Mouse (Mus musculus): ENCODE data around the gene Kcnk10. TPM values are rescaled to one million over a fixed set of nuclear protein-coding genes. Genes with fewer than 3 reads are reported as not detected.

Kcnk10 gene
- total and polyA plus RNA-seq, 2 experiments from 2014 or later = 31.5 to 39.9 TPM

- Histone ChIP-seq H3K4me3 (ENCODE audit: low read length) (no peak overlapping the region), H3K9ac (replicated peaks; ENCODE audit: low read length) (no peak overlapping the region), H3K4me2 (ENCODE audit: low read depth, low read length) (no peak overlapping the region), H3K4me1 (ENCODE audit: insufficient read depth, low read length) (no peaks in the 10 kb centered on the region), H3K9me3 (ENCODE audit: low read length) (no peaks in the 10 kb centered on the region), H3K36me3 (ENCODE audit: insufficient read depth, low read length) (peaks cover 10% of the 10 kb centered on the region; the same call in 1 of the 2 replicates), H3K27ac (no peak overlapping the region), H3K27me3 (ENCODE audit: insufficient read depth, low read length) (no peaks in the 10 kb centered on the region)
- WGBS = 83% methylated on average over 5 of the region's 5 CpGs
- DNase-seq (ENCODE audit: low spot score) (no peak), ATAC-seq (0 out of 2 replicates have a peak, but pooled peaks have one; percentile 35)
- TF ChIP-seq CTCF (IDR thresholded peaks at IDR 0.05; ENCODE audit: low read depth) = no peak
Observed at GRCm38 (mm10) chr12:98430683-98431082, 147.4 kb downstream of the Kcnk10 start.

GRCm38 (mm10) chr12:98421340-98421739 lies 156.8 kb downstream of the Kcnk10 start:
- ATAC-seq (no peak), DNase-seq (ENCODE audit: low spot score) (no peak)
- Histone ChIP-seq H3K27ac (no peak overlapping the region), H3K4me1 (ENCODE audit: insufficient read depth, low read length) (no peaks in the 10 kb centered on the region), H3K9me3 (ENCODE audit: low read length) (no peaks in the 10 kb centered on the region), H3K9ac (replicated peaks; ENCODE audit: low read length) (no peak overlapping the region), H3K27me3 (ENCODE audit: insufficient read depth, low read length) (no peaks in the 10 kb centered on the region), H3K36me3 (ENCODE audit: insufficient read depth, low read length) (no peaks in the 10 kb centered on the region), H3K4me3 (ENCODE audit: low read length) (no peak overlapping the region), H3K4me2 (ENCODE audit: low read depth, low read length) (no peak overlapping the region)
- TF ChIP-seq CTCF (IDR thresholded peaks at IDR 0.05; ENCODE audit: low read depth) = no peak
- 86% methylated on average over 7 of the region's 7 CpGs for WGBS

- DNase-seq (ENCODE audit: low spot score) (no peak), ATAC-seq (no peak)
- Histone ChIP-seq H3K9me3 (ENCODE audit: low read length) (no peaks in the 10 kb centered on the region), H3K36me3 (ENCODE audit: insufficient read depth, low read length) (no peaks in the 10 kb centered on the region), H3K9ac (replicated peaks; ENCODE audit: low read length) (no peak overlapping the region), H3K4me2 (ENCODE audit: low read depth, low read length) (no peak overlapping the region), H3K27me3 (ENCODE audit: insufficient read depth, low read length) (no peaks in the 10 kb centered on the region), H3K4me1 (ENCODE audit: insufficient read depth, low read length) (no peaks in the 10 kb centered on the region), H3K4me3 (ENCODE audit: low read length) (no peak overlapping the region), H3K27ac (no peak overlapping the region)
- no peak for TF ChIP-seq CTCF (IDR thresholded peaks at IDR 0.05; ENCODE audit: low read depth)
- 54% methylated on average over 6 of the region's 6 CpGs for WGBS
Observed at GRCm38 (mm10) chr12:98419849-98420248, 158.3 kb downstream of the Kcnk10 start.

DNA sequence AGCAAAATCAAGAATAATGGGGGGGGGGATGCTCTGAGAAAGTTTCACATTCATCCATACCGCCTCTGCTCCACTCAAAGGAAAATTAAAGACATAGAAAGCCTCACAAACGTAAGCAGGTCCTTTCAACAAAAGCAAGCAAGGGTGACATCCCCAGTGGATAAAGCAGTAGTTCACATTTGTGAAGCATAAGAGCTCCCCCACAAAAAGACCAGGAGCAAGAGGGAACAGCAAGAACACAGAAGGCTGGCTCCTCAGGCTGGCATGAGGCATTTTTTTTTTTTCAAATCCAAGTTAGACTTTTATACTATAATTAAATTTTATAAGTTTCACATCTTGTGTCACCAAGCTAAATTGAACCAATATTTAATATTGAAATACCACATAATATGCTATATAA lies 168.5 kb downstream of the Kcnk10 start:
- Histone ChIP-seq H3K9ac (replicated peaks; ENCODE audit: low read length) (no peak overlapping the region), H3K4me3 (ENCODE audit: low read length) (no peak overlapping the region), H3K4me2 (ENCODE audit: low read depth, low read length) (no peak overlapping the region), H3K36me3 (ENCODE audit: insufficient read depth, low read length) (no peaks in the 10 kb centered on the region), H3K27ac (no peak overlapping the region), H3K9me3 (ENCODE audit: low read length) (no peaks in the 10 kb centered on the region), H3K4me1 (ENCODE audit: insufficient read depth, low read length) (no peaks in the 10 kb centered on the region), H3K27me3 (ENCODE audit: insufficient read depth, low read length) (no peaks in the 10 kb centered on the region)
- DNase-seq (ENCODE audit: low spot score) = peak; percentile 48
- peak; percentile 46 for TF ChIP-seq CTCF (IDR thresholded peaks at IDR 0.05; ENCODE audit: low read depth)
- ATAC-seq = no peak
- WGBS = 40% methylated on average over 2 of the region's 2 CpGs

DNA sequence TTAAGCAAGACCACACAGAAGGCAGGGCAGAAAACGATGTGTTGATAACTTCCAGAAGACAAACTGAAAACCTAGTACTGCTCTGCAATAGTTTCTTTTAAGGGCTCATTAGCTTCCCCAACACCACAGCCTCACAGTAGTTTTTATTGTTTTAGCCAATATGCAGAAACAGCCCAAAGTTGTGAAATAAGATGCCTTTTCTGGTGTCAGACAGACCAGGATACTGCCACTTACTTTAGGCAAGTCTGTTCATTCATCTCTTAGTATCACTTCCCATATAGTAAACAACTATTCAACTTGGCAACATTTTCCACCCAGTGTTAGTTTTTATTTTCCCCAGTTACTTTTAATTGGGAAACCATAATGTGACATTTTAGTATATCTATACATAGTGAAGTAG lies 171.5 kb downstream of the Kcnk10 start:
- ATAC-seq (no peak), DNase-seq (ENCODE audit: low spot score) (no peak)
- no peaks in the 10 kb centered on the region for H3K4me1 ChIP-seq (ENCODE audit: insufficient read depth, low read length)
- no peaks in the 10 kb centered on the region for H3K27me3 ChIP-seq (ENCODE audit: insufficient read depth, low read length)
- no peaks in the 10 kb centered on the region for H3K36me3 ChIP-seq (ENCODE audit: insufficient read depth, low read length)
- H3K27ac ChIP-seq = no peak overlapping the region
- no peaks in the 10 kb centered on the region for H3K9me3 ChIP-seq (ENCODE audit: low read length)
- H3K4me2 ChIP-seq (ENCODE audit: low read depth, low read length) = no peak overlapping the region
- H3K9ac ChIP-seq (replicated peaks; ENCODE audit: low read length) = no peak overlapping the region
- H3K4me3 ChIP-seq (ENCODE audit: low read length) = no peak overlapping the region
- 41% methylated on average over 1 of the region's 1 CpGs for WGBS
- no peak for TF ChIP-seq CTCF (IDR thresholded peaks at IDR 0.05; ENCODE audit: low read depth)

GRCm38 (mm10) chr12:98406076-98406475 lies 172.0 kb downstream of the Kcnk10 start:
- WGBS = 27% methylated on average over 4 of the region's 4 CpGs
- Histone ChIP-seq H3K4me1 (ENCODE audit: insufficient read depth, low read length) (no peaks in the 10 kb centered on the region), H3K36me3 (ENCODE audit: insufficient read depth, low read length) (no peaks in the 10 kb centered on the region), H3K9me3 (ENCODE audit: low read length) (no peaks in the 10 kb centered on the region), H3K4me2 (ENCODE audit: low read depth, low read length) (no peak overlapping the region), H3K4me3 (ENCODE audit: low read length) (no peak overlapping the region), H3K27ac (no peak overlapping the region), H3K9ac (replicated peaks; ENCODE audit: low read length) (no peak overlapping the region), H3K27me3 (ENCODE audit: insufficient read depth, low read length) (no peaks in the 10 kb centered on the region)
- no peak for TF ChIP-seq CTCF (IDR thresholded peaks at IDR 0.05; ENCODE audit: low read depth)
- no peak for ATAC-seq
- no peak for DNase-seq (ENCODE audit: low spot score)

GRCm38 (mm10) chr12:98396586-98396985 lies 181.5 kb downstream of the Kcnk10 start:
- no peak for TF ChIP-seq CTCF (IDR thresholded peaks at IDR 0.05; ENCODE audit: low read depth)
- no peak overlapping the region for H3K4me3 ChIP-seq (ENCODE audit: low read length)
- no peaks in the 10 kb centered on the region for H3K9me3 ChIP-seq (ENCODE audit: low read length)
- no peaks in the 10 kb centered on the region for H3K36me3 ChIP-seq (ENCODE audit: insufficient read depth, low read length)
- H3K4me2 ChIP-seq (ENCODE audit: low read depth, low read length) = no peak overlapping the region
- no peak overlapping the region for H3K27ac ChIP-seq
- ATAC-seq (no peak), DNase-seq (ENCODE audit: low spot score) (no peak)
- no peaks in the 10 kb centered on the region for H3K27me3 ChIP-seq (ENCODE audit: insufficient read depth, low read length)
- no peaks in the 10 kb centered on the region for H3K4me1 ChIP-seq (ENCODE audit: insufficient read depth, low read length)
- H3K9ac ChIP-seq (replicated peaks; ENCODE audit: low read length) = no peak overlapping the region
- 82% methylated on average over 4 of the region's 4 CpGs for WGBS
